Mouse (Mus musculus) megakaryocyte-erythroid progenitor cell, adult 5-6 weeks (primary cell): ENCODE results near the gene Zfp286. TPM values are rescaled to one million over a fixed set of nuclear protein-coding genes. Genes with fewer than 3 reads are reported as not detected.

Experiments used
- ATAC-seq: replicated peaks from 2 replicates; pipeline ENCODE4 v1.8.0; 2016; ENCODE audit warnings: mild to moderate bottlenecking, inconsistent platforms; ENCODE audit not compliant: severe bottlenecking, poor library complexity, low FRiP score, low TSS enrichment
- total RNA-seq, 2 experiments: library from RNA; stranded (forward) in 1 of 2; stranded (reverse) in 1 of 2; fragments of 200-1000, 215-1000 nt in 1 of 2; fragments of >200 nt in 1 of 2; fragmentation: Nextera tagmentation in 1 of 2; gene quantifications; 2 replicates each; pipeline ENCODE4 v1.2.3; 2014 to 2017

The Zfp286 gene
- 1.8 and 2.6 TPM in 2 replicates for total RNA-seq (2014; fragmentation: Nextera tagmentation)
- 0.57 TPM in 1 of 2 replicates, not detected in the other for total RNA-seq (2017)

GRCm38 (mm10) chr11:62788935-62789616 lies at the start of gene Zfp286:
Gene Zfp286 (minus strand): TSS chr11:62789462.
- ATAC-seq = peak; percentile 92

GRCm38 (mm10) chr11:62831906-62832305 lies 42.6 kb upstream of the Zfp286 start:
- ATAC-seq = no peak

- ATAC-seq = no peak
These were observed 41.1 kb upstream of the Zfp286 start for GRCm38 (mm10) chr11:62830387-62830786.

DNA sequence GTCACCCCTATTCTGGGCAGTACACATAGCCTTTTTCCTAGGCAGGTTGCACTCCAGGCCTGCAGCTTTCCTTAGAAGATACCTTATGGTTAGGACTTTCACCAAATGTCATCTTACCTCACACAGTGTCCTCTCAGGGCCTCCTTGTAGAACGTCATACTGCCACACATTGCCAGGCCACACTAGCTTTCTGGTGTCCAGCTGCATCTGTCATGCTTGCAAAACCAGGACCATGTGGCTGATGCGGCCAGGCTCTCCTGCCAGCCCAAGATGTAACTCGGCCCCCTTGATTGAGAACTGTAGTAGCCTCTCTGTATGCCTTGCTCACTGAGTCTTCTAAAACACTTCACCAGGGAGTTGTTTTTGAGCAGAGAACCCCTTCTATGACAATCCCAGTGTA lies 38.6 kb upstream of the Zfp286 start:
- ATAC-seq = no peak

- no peak for ATAC-seq
These were observed 37.9 kb upstream of the Zfp286 start for GRCm38 (mm10) chr11:62827135-62827534.

- no peak for ATAC-seq
These were observed 37.0 kb upstream of the Zfp286 start for GRCm38 (mm10) chr11:62826106-62826733.

DNA sequence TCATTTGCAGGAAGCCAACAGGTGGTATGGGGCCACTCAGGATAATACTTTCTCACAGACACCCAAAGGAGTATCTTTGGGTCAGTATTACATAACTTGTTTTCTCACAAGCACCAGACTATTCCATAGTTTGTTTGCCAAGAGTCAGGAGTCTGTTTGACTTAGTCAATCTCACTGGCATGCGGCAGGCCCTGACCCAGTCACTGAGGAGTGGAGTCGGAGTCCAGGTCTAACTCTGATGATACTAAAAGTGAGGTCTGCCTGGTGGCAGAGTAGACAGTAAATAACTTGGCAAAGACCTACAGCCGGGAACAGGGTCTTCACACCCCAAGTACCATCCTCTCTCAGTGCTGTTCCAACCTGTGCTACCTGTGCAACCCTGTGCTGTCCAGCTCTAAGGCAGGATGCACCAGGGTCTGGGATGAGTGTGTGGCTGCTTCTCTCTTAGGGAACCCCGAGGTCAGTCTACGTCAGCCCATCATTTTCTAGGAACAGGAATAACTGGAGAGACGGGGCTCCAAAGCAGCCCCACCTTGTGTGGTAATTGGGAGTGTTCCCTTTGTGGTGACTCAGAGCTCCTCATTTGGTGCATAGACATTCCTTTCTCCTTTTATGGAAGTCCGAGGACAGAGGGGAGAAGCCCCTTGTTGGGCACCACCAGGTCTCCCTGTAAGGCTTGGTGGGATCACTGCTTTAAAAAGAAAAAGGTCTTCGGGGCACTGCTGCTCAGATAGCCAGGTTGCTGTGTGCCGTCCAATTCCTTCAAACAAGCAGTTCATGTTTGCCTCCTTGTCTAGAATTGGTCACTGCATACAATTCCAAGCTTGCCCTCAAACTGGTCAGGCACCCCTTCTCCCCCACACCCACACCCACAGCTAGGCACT lies 36.2 kb upstream of the Zfp286 start:
- no peak for ATAC-seq

GRCm38 (mm10) chr11:62824211-62824610 lies 34.9 kb upstream of the Zfp286 start:
- ATAC-seq = peak; percentile 5; the same call in 1 of the 2 replicates

GRCm38 (mm10) chr11:62821893-62822292 lies 32.6 kb upstream of the Zfp286 start:
- ATAC-seq = no peak

DNA sequence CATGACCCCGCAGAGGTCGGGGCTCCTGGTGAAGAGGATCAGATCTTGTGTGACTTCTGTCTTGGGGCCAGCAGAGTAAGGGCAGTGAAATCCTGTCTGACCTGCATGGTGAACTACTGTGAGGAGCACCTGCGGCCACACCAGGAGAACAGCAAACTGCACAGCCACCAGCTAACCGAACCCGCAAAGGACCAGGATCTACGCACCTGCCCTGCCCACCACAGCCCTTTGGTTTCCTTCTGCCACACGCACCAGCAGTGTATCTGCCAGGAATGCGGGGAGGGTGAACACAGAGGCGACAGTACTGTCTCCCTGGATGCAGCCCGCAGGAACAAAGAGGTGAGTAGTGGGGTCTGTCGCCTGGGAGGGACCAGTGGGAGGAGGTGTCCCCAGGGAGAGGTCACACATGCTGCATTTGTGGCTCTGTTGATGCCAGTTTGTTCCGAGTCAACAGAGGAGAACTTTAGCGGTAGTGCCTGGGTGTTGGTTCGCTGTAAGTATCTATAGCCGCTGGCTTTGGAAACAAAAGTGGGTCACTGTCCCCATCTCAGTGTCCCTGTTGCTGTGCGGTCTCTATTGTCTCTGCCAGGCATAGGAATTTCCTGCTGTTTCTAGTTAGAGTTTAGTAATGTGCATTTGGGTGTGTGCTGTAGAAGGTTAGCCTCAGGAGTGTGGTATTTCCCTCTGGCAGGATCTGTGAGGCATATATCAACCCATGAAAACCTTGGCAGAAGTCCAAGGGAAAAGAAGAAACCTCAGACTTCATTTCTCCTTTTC lies 31.6 kb upstream of the Zfp286 start:
- ATAC-seq = peak; percentile 19

- ATAC-seq = peak; percentile 84
These were observed 30.8 kb upstream of the Zfp286 start, which contains the start of gene Trim16 for GRCm38 (mm10) chr11:62820059-62820541. Gene Trim16 (plus strand): TSS chr11:62820231.

- ATAC-seq = peak; percentile 45
These were observed 29.9 kb upstream of the Zfp286 start for GRCm38 (mm10) chr11:62819059-62819686.

DNA sequence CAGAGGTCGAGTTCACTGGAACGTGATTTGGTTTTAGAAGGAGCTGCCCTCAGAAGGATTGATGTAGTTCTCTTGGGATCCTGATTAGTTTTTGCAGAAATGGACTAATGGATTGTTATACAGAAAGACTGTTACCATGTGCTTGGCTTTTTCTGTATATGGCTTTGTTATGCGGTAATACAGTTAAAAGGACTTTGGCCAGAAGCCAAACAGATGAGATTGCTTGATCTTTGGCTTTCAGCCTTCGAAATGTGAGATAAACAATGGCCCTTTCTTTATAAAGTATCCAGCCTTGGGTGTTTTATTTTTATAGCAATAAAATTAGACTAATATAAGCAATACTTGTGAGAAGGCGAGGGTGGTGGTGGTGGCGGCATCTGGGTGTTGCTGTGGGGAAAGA lies 27.3 kb upstream of the Zfp286 start:
- ATAC-seq = no peak

DNA sequence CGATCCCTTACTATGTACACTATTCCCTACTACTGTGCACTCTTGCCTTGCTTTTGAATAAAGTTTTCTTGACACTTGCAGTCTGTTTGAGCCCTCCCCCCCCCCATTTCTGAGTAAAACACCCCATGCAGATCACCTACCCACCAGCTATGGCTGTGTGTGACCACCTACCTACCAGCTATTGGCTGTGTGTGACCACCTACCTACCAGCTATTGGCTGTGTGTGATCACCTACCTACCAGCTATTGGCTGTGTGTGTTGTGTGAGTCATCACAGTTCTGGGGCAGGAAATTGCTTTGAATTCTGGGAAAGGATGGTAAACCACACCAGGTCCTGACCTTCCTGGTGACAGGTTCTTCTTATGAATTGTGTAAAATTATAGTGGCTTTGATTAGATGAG lies 26.2 kb upstream of the Zfp286 start:
- no peak for ATAC-seq

- ATAC-seq = peak; percentile 82
These were observed 25.4 kb upstream of the Zfp286 start for GRCm38 (mm10) chr11:62814625-62815024.

- ATAC-seq = no peak
These were observed 24.8 kb upstream of the Zfp286 start for GRCm38 (mm10) chr11:62813970-62814624.

DNA sequence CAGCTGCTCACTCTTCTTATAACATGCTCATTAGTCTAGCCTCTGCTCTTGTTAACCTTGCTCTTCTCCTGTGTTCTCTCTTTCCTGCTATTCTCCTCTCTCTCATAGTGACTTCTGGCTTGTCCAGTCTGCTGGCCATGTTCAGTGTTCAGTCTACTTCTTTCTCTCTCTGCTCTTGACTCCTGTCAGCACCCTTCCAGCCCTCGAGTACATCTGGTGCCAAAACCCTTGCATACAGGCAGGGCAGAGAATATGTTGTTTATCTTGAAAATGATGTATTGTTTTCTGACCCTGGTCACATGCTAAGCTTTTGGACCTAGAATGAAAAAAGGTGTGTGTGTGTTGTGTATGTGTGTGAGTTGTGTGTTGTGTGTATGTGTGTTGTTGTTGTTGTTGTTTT lies 24.2 kb upstream of the Zfp286 start:
- ATAC-seq = no peak

DNA sequence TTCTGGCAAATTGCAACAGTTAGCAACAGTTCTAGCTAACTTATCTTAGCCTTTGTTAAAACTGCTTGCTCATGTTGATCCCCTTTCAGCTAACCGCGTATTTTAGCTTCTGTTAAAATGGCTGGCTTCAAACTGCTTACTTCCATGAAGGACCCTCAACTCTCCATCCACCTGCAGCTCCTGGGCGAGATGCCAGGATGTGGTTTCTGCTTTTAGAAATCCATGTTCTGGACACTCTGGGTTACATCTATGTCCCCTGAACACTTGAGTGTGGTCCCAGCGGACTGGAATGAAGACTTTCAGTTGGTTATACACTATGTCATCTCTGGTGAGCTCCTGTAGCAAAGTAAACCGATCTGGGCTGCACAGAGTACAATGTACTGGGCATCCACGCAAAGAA lies 23.0 kb upstream of the Zfp286 start:
- no peak for ATAC-seq
